Mouse (Mus musculus) kidney, adult 2 months (tissue): ENCODE measurements around the gene Cpne6.

Source experiments
- CTCF ChIP-seq: fragments of 200-500 bp; conservative IDR thresholded peaks from 2 replicates; pipeline ENCODE4 v1.5.1; 2011; ENCODE audit warnings: low read depth, mild to moderate bottlenecking, control low read depth, low read length, moderate library complexity, mixed read lengths; ENCODE audit not compliant: insufficient read depth, insufficient read length
- POLR2A ChIP-seq: fragments of 200-500 bp; IDR thresholded peaks from one replicate; pipeline ENCODE4 v1.6.1; 2011; ENCODE audit warnings: low read depth, low read length, control low read depth

DNA sequence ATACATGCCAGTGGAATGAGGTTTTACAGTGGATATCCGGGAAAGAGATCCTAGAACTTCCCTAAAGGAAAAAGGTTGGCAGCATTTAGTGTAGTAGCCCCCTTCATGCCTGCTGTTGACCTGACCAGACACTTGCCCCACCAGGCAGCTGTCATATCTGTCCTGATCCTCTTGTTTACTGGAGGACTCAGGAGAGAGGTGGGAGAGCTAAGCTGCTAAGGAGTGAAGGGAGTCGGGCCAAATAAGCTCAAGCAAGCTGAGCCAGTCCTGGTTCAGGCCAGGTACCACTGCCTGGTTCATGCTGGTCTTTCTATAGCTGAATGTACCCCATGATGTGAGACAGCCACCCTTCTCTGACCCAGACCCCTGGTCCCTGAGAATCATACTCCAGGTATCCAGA is 16.4 kb downstream of the Cpne6 start:
- TF ChIP-seq CTCF (no peak), POLR2A (no peak)
